Mouse (Mus musculus) thymus, adult 2 months (tissue): ENCODE measurements at regions not wholly inside any gene's neighbourhood (a gene's known extent, or its start where the extent isn't known, plus 50 kb on each side); places are given as distances from the start of the nearest gene placed in this dataset.

Experiments
- CTCF ChIP-seq: fragments of 200-500 bp; IDR thresholded peaks from 2 replicates; pipeline ENCODE4 v1.5.1; 2012; ENCODE audit warnings: mild to moderate bottlenecking, control low read depth, low read length, moderate library complexity, borderline replicate concordance; ENCODE audit not compliant: control insufficient read depth, poor library complexity, insufficient read depth; ENCODE audit errors: extremely low read depth
- POLR2A ChIP-seq: fragments of 200-500 bp; IDR thresholded peaks from 2 replicates; pipeline ENCODE4 v1.6.1; 2012; ENCODE audit warnings: mild to moderate bottlenecking, low read length, control low read depth, moderate library complexity; ENCODE audit not compliant: control insufficient read depth, poor library complexity, insufficient read depth; ENCODE audit errors: extremely low read depth

DNA sequence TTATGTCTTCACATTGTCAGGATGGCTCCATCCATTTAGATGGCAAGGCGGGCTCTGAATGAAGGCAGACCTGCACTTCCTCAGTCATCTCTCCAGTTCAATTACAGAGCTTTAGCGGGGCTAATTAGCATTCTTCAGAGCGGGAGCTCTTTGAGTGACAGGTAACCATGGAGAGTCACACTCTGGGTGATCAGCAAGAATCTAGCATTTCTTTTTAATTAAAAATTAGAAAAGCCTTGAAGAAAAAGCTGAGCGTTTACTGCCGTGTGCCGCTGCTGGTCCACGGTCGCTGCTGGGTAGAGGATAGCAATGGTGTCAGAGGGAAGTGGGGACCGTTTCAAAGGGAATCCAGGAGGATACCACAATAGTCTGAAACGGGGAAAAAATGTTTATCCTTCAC, 72.5 kb downstream of the Atp6v1g3 start:
- no peak for TF ChIP-seq CTCF
- TF ChIP-seq POLR2A = no peak
